Mouse (Mus musculus): Measurements from ENCODE around the gene Mgat5.
A peak's percentile ranks its signal among the peaks of the same experiment; 100 is the strongest.

The Mgat5 gene

DNA sequence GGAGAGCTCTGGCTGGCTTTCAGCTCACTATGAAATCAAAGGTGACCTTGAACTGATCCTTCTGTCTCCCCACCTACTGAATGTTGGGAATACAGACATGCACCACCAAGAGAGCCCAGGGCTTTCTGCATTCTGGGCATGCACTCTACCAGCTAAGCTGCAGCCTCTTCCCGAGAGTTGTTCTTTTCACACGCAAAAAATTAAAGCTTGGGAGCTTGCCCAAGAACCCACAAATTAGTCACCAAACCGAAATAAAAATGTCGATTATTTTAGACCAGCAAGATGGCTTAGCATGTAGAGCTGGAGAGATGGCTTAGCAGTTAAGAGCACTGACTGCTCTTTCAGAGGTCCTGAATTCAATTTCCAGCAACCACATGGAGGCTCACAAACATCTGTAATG lies 230.0 kb downstream of the Mgat5 start:
- no peak for DNase-seq (ENCODE audit: low read depth, low spot score)

DNA sequence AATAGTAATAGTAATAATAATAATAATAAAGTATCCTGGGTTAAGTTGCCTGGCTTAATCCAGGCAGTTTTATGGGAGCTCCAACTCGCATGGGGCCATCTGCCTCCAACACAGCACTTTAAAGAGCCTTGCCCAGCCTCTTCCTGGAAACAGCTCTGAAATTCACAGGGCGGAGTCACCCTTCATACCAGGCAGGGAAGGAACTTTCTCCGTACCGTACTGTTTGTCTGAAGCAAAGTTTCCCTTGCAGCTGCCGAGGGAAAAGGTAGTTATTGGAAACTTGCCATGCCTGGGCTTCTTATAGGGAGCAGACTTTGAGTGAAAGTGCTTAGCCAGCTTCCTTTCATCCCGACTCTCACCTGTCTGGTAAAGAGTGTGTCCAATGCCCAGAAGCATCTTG lies 232.3 kb downstream of the Mgat5 start:
- DNase-seq (ENCODE audit: low read depth, low spot score) = no peak

DNA sequence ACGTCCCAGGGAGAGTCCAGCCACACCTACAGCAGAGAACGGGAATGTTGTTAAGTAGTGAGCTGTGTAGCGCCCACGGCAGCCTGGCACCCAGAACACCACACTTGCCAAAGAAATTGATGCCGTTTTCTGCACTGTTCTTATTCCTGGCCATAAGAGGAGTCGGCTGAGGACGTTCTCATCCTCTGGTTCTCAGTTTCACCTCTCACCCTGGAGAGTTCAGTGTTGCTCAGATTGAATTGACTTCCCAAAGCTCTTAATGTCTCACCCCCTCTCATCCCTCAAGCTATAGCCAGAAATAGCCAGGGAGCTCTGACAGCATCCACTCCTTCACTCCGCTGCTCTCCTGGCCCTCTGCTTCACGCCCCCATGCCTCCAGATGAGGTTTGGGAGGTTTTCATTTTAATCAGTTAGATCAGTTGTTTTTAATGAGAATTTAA lies 234.7 kb downstream of the Mgat5 start:
- DNase-seq (ENCODE audit: low read depth, low spot score) = no peak

DNA sequence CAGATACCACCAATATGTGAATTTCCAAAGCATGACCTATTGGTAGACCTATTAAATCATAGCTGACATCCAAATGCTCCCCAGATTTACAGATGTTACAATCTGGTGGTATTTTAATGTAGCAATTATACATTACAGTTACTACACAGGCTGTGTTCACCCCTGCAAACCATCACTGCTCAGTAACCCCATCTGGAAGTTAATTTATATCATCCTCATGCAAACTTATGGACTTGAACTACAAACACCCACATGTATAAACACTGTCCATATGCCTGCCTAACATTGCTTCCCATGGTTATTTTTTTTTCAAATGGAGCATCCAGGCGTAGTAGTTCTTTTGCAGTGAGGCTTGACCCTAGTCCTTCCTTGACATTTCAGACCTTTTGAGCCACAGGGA lies 236.2 kb downstream of the Mgat5 start:
- no peak for DNase-seq (ENCODE audit: low read depth, low spot score)

DNA sequence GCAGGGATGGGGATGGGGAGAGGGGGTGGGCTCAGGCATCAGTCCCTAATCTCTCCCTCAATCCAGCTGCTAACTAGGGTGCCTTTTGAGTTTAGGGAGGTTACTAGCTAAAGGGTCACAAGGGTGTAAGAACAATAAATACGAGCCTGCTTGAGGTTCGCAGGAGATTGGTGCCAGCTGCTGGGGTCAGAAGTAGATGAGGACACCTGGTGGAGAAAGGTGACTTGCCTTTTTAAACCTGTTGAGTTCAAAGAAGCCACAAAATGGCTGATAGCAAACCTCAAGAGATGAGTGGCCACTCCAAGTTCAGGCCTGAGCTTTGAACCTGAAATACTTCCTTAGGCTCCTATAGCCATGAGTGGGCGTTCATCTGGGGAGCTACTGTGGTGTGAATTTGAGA lies 236.9 kb downstream of the Mgat5 start:
- DNase-seq (ENCODE audit: low read depth, low spot score) = no peak

DNA sequence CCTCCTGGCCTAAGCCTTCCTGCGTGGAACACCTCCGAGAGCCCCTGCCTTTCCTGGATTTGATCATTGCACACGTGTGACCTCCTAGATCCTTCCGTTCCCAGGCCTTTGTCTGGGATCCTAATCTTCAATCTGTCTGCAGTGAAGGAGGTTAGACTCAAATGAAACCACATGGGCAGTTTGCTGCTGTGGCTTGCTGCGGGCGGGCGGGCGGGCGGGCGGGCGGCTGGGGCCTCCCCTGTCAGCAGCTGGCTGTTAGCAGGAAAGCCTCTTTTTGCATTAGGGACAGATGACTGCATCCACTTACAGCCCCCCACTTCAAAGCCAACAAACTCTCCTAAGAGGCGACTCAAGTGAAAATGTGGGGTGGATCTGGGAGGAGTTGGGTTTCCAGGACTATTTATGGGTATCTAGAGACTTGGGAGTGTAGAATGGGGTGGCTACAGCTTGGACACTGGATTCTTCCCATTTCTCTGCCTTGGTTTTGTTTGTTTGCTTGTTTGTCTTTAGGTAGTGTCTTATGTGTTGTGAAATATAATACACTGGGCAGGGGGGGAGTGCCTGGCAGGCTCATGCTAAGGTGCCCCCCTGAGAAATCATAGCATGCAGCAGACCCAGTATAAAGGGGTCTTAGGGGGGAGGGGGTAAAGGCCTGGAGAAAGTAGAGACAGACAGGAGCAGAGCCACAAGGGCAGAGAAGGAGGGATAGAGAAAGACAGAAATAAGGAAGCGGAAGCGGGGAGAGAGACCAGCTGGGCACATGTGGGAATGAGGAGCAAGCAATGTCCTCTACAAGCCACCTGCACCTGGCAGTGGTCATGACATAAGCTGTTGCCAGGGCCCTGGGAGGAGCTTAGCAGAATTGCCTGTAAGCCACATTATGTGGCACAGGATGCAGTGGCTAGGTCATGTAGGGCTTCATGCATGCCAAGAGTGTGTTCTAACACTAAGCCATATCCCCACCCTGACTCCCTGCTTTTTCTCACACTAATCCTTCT lies 238.4 kb downstream of the Mgat5 start:
- DNase-seq (ENCODE audit: low read depth, low spot score) = no peak

DNA sequence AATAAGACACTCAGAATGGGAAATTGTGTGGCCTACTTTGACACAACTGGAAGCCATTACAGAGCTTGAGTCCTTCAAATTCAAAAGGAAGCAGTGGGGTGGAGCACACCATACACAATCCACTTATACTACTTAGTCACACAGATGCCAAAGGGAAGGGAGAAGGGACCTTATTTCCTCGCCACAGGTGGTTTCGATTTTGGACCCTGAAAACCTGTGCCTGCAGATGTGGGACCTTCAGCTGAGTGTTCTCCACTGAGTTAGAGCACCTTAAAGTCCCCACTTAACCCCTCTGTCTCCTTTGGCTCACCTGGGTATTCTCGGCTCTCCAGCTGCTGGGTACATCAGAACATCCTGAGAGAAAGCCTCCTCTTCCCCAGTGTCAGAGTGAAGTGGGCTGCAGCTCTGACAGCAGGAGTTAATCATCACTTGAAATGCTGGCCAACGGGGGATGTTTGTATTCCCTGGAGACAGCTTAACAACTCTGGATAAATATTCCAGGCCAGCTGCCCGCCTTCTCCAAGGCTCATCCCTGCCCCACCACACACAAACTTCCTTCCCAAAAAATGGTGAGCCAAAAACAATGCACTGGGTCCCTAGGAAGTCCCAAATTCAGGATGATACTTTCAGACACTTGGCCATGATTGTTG lies 240.1 kb downstream of the Mgat5 start:
- no peak for DNase-seq (ENCODE audit: low read depth, low spot score)

DNA sequence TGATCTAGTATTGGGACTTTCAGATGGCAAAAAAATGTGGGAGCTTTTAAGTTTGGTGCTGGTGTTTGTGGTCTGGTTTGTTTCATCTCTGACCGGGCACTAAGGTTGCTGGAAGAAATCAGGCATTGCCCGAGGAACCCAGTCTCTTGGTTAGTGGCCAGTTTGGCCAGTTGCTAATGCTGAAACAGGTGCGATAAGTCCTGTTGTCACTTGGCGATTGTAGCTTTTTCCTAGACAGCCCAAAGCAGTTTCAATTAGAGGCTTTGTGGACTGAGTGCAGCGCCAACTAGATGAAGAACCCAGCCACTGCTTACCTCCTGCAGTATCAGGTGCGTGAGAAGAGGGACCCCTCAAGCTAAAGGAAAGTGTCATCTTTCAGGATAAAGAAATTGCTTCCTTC lies 248.6 kb downstream of the Mgat5 start:
- DNase-seq (ENCODE audit: low read depth, low spot score) = no peak

DNA sequence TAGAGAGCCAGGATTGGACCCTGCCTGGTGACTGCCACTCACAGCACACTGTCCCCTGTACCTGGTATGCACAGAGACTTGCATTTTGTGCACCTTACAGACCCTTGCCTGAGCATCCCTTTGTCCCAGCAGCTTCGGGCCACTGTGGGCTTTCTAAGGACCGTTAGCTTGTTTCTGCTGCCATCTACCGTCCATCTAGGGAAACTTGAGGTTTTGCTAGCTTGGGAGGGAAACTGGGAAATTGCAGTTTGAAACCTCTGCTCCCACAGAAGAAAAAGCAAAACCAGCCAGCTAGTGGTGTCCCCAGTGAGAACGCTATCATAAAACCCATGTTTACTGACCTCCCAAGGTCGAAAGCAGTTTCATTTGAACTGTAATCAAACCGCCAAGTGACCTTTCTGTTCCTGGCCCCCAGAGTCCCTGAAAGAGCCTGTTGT lies 254.2 kb downstream of the Mgat5 start:
- peak; percentile 61 for DNase-seq (ENCODE audit: low read depth, low spot score)

DNA sequence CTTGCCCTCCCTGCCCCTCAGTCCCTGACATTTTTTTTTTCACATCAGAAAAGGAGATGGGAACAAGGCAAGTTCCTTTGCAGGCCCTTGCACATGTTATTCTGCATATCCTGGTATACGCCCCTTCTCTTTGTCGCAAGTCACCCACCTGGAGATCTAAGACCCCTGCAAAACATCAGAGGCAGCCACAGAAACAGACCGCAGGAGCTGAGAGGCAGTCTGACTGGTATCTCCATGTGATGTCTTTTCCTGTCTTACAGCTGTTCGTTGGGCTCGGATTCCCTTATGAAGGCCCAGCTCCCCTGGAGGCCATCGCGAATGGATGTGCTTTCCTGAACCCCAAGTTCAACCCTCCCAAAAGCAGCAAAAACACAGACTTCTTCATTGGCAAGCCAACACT lies 254.8 kb downstream of the Mgat5 start:
- DNase-seq (ENCODE audit: low read depth, low spot score) = no peak

DNA sequence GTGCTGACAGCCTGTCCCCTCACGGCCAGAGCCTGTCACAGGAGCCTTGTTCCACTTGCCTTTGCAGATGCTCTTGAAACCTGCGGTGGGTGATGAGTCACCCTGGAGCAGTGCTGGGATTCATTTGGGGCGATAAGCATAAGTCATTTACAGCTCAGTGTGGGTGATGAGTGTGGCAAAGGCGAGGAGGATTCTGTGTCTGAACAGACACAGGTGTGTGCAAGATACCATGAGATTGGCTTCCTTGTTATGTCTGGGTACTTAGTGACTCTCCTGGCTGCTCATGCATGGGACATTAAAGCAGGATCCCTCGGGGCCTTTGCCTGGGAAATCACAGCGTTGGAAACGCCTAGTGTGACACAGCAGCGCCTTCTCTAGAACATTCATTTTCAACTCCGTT lies 256.2 kb downstream of the Mgat5 start:
- no peak for DNase-seq (ENCODE audit: low read depth, low spot score)

DNA sequence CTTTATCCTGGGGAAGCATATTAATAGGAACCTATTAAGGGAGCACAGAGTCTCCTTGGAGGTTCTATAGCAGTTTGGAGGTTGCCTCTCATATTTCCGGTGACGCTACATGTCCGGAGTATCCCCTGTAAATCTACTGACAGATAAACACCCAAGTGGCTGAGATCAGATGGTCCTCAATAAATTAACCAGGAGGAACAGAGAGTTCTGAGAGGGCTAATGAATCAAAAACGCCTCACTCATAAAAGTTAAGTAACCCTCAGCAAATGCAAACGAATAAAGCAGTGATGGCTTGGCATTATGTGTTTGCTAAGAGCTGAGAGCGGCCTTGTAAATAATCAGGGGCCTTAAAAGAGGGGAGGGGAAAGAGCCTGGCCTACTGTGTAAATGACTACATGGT lies 259.2 kb downstream of the Mgat5 start:
- DNase-seq (ENCODE audit: low read depth, low spot score) = no peak

DNA sequence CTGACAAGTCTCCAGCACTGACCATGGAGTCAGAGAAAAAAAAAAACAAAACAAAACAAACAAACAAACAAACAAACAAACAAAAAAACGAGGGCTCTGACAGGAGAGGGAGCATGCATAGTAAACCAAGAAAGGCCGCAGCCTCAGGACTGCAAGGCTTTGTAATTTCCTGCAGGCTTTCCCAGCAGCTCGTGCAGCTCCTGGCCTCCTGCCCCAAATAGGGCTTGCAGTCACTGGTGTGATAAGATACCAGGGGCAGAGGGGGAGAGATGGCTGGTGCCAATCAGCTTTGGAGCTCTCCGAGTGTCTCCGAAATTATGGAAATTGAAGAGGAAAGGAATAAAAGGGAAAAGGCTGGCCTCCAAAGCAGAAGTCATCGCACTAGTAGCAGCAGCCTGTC lies 260.5 kb downstream of the Mgat5 start:
- no peak for DNase-seq (ENCODE audit: low read depth, low spot score)

DNA sequence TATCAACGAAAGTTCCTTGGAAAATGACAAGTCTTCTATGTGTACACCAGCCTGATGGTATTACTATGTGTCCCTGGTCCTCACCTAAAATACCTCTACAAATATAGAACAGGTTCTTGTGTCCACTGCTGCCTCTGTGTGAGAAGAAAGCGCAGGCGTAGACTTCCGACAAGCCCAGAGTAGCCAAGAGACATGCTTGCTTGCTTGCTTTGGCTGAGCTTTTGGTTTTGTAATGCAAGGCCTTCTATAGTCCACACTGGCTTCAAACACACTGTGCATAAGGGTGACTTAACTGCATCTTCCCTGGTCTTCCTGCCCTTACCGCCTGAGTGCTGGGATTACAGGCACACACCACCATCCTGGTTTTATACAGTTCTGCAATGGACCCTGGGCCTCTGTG lies 262.4 kb downstream of the Mgat5 start:
- no peak for DNase-seq (ENCODE audit: low read depth, low spot score)

DNA sequence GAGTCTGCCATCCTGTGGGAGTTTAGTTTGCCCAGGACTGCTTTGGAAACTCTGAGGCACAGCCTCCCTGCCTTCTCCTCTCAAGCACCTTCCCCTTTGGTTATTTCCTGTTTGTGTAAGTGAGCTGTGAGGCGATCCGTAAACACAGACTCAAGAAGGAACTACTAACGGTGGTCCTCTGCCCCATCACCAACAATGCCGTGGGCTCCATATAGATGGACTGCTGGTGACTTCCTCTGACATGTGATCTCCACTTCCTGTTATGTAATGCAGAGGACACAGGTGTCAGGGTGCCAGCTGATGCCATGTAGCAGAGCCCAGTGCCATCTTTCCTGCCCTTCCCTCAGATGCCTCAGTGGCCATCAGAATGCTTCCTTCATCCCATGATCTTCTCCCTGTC lies 265.4 kb downstream of the Mgat5 start:
- no peak for DNase-seq (ENCODE audit: low read depth, low spot score)

DNA sequence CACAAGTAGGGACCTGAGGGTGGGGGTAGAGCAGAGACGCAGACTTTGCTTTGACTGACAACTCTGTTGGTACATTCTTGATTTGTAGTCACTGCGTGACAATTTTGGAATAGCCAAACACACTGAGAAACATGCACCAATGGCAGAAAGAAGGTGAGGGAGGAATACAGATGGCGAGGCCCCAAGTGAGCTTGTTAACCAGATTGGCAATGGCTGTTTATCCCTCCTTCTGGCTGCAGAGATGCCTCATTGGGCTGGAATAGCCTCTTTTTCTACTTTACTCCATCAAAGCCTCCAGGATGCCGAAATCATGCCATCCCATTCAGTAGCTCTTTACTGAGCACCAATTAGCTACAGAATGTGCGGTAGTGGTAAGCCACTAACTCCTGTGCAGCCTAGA lies 270.9 kb downstream of the Mgat5 start:
- DNase-seq (ENCODE audit: low read depth, low spot score) = no peak

DNA sequence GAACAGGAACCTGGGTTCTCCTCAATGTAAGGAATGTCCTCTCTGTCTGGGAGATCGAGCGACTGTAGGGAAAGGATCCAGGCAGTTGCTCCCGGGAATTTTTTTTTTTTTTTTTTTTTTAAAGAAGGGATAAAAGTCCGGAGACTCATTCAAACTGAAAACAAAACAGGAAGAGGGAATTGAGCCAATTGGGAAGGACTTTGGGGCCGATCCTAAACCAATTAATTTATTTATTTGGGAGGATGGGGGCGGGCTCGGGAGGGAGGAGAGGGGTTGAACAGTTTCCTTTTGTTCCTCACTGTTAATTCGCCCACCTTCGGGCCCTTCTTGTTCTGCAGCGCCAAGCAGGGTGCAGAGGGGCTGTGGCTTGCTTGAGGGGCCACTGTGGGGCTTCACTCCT lies 278.1 kb downstream of the Mgat5 start:
- no peak for DNase-seq (ENCODE audit: low read depth, low spot score)

DNA sequence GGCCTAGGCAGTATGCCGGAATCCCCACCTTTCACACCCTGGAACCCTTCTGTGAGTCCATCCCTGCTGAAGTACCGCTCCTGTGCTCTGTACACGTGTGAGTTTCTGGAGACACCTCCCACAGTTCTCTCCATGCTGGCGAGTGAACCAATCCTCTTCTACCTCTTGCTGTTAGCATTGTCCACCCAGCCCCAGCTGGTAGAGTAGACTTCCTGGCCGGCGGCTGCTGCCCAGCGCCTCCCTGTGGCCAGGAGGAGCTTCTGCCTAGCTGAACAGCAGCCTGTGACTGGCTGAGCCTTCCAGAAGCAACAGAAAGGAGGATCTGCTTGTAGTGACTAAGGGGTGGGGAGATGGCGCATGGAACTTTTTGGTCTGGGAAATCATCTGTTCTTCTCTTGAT lies 279.4 kb downstream of the Mgat5 start:
- no peak for DNase-seq (ENCODE audit: low read depth, low spot score)

DNA sequence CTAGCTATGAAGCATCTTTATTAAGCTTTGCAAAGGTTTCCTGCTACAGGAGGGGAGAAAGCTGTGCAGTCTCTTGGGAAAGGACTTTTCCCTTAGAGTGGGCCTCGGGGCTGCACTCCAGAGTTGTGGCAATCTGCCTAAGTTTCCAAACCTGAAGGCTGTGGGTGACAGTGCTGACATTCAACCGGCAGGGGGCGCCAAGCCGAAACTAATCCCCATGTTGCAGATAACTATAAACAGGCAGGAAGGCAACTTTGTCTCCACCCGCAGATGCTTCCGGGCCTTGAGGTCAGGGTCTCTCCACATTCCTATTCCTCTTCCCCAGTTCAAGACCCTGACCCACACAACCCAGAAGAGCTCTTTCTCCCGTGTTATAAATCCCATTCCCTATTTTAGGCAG lies 280.0 kb downstream of the Mgat5 start:
- no peak for DNase-seq (ENCODE audit: low read depth, low spot score)

DNA sequence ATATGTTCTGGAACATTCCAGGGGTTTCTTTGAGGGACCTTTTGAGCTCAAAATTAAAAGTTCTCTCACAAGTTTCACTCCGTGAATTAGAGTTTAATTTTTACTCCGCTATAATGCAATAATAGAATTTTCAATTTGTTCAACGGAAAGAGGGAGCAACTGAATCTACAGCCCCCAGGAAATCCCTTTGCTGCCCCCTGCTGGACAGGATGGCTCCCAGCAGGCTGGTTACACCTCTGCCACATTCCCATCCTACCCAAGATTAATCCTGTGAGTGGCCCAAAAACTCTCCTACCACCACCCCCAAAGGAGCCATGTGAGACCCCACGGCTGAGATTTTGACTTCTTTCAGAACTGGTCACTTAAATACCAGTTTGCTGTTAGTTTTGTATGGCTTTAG lies 282.3 kb downstream of the Mgat5 start:
- no peak for DNase-seq (ENCODE audit: low read depth, low spot score)

DNA sequence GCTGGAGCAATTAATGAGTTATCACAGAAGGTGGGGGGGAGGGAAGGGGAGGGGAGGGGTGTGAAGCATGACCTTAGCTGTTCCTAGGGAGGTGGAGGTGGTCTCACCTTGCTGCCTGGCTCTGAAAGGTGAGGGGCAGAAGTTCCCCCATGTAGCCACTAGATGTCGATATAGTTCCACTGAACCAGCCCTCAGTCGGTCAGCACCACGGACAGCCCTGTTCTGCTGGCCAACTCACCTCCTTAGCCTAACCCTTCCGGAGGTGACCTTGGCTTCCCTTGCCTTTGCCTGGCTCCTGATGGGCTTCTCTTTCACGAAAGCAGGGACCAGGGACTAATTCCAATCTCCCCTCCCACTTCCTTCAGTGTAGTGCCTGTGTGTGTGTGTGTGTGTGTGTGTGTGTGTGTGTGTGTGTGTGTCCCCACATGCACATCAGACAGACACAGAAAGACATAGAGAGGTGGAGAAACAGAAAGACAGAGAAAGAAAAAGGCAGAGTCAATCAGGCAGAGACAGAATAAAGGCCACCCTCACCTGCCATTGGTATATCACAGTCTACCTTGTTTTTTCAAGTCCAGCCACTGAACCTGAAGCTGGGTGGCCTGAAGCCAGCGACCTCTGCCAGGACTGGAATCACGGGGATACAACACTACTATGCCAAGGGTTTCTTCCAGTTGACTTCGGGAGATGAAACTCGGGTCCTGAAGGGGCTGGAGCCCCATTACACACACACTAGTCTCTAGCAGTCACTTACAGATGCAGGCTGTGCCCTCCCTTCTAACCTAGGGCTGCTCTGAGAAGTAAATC lies 292.1 kb downstream of the Mgat5 start:
- DNase-seq (ENCODE audit: low read depth, low spot score) = peak; percentile 26

DNA sequence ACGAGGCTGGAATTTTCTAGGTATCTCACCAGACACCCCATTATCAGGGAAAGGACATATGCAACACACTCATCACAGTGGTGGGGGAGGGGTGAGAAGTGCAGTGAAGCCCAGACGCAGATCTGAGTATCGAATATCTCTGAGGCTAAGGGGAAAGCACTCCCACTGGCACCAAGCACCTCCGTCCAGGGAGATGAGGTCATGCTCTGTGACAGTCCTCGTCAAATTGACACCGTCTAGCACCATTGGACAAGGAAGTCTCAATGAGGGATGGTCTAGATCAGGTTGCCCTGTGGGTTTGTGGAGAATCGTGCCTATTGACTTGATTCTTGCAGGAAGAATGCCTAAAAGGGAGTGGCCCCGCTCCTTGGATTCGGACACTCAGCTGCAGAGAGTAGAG lies 293.9 kb downstream of the Mgat5 start:
- no peak for DNase-seq (ENCODE audit: low read depth, low spot score)
